Mouse (Mus musculus) thymus, postnatal 14 days (tissue): ENCODE data around the gene Prkch.

Experiments
- DNase-seq: peaks from one replicate; pipeline ENCODE4 v3.0.0; 2021

Prkch gene

DNA sequence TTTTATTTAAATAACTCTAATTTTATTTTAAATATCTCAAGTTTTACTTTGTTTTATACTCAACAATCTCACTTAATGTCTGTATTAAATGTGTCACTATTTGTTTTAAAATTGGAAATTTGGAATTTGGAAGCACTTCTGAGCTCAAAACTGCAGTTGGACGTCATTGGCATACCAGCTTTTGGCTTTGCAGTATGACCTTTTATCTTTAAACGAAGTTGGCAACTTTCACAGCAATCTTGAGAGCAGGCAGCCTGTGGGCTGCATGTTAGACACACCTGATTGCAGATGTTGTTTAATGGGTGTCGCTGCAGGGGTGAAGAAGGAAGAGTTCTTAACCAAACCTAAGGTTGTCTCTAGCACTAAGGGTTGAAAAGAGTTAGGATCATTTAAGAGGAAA lies 220.9 kb downstream of the Prkch start:
- DNase-seq = no peak

DNA sequence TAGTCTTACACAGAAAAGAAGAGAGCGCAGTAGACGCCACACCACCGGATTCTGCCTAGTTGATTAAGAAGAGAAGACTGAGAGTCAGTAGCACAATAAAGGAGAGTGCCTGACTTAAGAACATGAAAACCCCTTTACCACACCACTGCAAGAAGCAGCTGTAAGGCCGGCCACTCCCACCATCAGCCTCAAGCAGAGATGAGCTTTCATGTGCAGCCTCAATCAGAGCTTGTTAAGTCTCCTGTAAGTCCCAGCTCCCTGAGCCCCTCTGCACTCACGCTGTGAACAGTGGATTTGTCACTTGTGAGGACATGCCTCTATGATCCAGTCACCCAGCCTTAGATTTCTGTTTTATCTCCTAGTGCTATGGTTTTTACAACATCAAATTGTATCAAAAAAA lies 221.4 kb downstream of the Prkch start:
- DNase-seq = no peak

DNA sequence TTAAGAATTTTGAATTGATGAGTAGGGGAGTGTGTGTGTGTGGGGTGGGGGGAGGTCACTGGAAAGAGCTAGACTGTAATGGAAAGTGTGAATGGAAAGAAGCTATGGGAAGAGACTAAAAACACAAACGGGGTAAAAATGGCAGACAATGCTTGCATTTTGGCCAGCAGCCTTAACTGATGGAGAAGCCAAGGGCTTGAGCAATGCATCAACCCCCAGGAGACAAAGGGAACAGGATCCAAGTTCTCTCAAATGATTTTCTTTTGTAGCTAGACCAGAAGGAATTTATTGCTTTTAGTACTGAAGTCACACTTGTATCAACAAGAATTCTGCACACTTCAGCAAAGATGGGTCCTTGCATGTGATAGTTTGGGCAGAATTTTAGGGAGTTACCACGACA lies 222.6 kb downstream of the Prkch start:
- DNase-seq = no peak

DNA sequence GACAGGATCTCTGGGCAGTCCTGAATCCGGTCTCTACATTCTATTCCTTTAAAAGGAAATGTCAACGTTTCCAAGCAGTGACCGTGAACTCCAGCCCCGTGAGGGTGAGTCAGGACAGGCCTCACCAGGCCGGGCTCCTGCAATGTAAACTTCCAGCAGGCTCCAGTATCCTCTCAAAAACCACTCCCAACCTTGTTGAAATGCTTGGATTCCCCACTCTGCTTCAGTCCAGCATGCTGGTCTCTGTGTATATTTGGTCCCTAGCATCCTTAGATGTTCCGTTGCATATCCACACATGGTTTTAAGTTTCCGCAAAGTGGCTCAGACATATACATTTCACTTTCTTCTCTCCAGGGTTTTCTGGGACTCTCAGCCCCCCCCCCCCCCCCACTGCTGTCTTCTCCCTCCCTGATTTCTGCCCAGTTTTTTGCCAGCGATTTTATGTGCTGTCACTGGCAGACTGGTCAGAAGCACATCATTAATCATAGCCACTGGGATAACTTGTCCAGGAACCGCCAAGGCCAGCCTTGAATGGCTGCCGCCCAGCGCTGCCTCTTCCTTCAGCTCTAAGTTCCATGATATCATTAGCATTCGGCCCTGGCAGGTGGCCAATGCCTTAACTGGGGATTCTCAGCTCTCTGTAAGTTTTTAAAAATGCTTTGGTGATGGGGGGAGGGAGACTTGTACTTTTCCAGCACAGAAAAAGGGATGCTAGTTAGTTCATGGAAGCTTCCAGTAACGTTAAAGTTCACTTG lies 225.6 kb downstream of the Prkch start:
- DNase-seq = no peak

DNA sequence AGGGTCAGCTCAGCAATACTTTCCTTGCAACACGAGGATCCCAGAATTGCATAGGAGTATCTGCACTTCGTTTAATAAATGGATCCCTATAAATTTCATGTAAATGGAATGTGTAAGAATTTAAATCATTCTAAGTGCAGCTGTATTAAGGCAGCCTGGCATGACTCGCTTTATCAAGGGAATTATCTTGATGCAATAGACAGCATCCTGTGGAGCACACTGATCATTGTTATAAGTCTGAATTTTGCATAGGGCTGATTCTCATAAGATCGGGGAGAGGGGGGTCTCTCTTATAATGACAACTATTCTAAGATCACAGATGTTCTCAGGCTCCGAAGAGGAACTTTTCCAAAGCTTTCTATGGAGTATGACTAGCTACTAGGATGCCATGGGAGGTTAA lies 226.3 kb downstream of the Prkch start:
- no peak for DNase-seq

DNA sequence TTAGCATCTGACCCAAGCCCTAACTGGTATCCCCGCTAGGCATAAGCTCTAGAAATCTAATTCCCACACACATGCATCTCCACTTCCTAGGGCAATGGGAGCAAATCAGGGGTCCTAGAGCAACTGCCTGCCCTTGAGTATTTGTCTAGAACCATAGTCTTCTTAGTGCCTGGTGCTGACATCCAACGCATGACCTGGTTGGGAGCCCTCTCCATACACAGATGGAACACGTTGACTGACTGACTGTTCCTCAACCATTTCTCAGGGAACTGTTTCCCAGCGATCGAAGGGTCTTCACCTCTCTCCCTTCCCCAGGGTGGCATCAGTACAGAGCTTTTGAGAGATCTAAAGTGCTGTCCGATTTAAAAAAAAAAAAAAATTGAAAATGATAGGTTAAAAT lies 227.6 kb downstream of the Prkch start:
- no peak for DNase-seq

DNA sequence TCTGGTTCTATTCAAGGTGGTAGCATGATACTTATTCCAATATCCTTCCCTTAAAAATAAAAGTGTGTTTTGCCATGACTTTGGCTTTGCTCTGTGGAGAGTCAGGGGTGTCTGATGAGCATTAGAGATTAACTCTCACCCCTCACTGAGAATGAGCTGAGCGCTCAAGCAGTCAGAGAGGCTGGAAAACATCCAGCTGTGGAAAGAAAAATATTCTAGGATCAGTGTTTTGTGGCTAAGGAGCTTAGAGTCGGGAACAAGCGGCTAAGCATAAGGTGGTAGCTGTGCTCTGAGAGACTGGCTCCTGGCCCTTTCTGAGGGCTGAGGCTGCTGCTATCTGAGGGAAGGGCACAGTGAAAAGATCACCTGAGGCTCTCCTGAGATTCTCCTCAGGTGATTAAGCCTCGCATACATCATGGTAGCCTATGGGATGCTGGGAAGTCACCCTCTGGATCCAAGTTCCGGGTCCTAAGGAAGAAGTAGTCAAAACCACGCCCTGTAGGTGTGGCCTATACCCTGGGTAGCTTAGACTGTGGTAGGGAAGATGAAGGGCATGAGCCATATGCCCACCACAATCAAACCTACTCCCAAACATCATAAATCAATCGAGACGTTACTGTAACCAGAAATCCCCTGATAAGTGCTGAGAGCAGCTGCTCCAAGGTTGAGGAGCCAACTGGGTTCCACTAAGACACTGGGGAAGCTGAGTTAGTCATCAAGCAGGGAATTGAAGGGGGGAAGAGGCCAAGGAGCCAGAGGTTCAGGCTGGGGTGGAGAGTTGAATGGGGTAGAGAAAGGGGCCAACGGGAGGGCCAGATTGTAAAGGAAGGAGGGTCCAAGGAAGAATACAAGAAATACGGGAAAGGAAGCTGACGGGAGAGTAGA lies 228.7 kb downstream of the Prkch start:
- DNase-seq = no peak

DNA sequence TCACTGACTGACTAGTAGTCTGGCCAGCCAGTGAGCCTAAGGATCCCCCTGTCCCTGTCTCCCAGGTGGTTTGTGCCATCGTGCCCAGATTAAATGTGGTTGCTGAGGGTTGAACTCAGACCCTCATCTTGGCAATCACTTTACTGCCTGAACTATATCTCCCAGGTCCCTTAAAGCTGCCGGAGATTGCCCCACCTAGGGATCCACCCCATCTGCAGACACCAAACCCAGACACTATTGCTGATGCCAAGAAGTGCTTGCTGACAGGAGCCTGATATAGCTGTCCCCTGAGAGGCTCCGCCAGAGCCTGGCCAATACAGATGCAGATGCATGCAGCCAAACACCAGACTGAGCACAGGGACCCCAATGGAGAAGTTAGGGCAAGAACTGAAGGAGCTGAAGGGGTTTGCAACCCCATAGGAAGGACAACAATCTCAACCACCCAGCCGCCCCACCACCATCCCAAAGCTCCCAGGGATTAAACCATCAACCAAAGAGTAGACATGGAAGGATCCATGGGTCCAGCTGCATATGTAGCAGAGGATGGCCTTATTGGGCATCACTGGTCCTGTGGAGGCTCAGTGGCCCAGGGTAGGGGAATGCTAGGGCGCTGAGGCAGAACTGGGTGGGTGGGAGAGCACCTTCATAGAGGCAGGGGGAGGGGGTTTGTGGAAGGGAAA lies 229.6 kb downstream of the Prkch start:
- DNase-seq = no peak

DNA sequence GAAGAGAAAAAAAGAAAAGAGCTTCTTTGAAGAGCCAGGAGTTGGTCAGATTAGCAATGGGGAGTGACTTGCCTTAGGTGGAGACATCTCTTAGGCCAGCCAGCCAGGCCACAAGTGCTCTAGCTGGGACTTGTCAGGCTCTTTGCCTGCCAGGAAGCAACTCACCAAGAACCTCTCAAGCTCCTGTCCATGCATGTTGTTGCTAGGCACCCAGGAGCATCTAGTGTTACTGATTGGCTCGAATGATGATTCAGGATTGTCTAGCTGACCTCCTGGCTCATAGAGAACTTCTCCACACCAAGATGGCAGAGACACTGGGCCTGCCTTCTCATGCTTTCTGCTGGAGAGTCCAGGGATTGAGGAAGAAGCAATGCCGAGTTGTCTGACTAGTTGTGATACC lies 230.3 kb downstream of the Prkch start:
- DNase-seq = no peak

DNA sequence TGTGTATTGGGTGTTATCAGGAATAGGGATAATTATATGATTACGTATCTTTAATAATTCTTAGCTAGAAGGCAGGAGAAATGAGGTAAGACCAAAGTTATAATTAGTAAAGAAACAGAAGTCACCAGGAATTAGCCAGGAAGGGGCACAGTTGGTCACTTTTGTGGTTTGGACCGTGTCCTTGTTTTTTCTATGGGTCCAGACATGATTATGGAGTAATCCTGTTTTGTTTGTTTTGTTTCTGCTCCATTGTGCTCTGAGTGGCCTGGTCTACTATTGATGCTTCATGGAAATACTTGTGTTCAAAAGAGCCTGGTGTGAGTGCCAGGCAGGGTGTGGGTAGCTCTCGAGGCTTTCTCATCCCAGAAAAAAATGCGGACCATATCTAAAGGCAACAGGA lies 230.9 kb downstream of the Prkch start:
- DNase-seq = no peak

DNA sequence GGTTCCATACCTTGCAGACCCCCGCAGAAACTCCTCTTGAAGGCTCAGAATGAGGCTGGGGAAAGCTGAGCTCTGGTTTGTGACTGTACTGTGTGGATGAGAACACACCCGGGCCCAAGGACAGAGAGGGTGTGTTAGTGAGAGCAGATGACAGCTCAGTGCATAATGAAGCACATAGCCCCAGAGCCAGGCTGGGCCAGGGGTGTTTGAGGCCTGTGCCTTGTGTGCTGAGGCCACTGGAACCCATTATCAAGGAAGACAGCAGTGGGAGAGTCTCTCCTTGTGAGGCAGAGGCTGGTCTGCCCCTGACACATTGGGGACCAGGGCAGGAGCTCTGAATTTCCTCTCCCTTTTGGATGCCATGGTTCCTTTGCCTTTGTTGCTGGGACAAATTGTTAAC lies 231.3 kb downstream of the Prkch start:
- DNase-seq = no peak

DNA sequence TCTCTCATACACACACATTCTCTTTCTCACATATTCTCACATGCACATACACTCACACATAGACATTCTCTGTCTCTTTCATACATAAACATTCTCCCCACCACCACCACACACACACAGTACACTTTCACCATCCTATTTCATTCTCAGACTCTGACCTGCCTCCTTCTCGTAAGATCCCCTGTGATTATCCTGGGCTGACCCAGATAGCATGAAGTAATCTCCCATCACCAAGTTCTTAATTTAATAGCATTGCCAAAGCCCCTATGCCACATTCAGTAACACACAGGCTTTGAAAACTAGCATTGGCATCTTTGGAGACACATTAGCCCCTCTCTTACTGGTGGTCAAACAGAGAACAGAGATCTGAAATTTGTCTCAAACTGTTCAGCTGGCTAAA lies 232.3 kb downstream of the Prkch start:
- DNase-seq = no peak

DNA sequence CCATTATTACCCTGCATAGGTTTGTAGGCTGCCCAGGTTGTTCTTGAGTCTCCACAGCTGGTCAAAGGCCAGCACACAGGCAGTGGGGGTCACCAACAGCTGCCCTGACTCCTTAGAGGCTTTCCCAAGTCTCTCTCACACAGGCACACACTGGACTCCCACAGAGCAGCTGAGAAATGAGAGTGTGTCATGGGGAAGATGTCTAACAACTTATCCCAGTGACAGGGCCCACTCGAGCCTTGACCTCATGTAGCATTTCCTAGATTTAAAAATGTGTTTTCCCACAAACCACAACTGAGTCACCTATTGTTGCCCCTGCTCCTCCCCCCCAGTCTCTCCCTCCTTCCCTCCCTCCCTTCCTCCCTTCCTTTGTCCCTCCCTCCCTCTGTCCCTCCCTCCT lies 234.2 kb downstream of the Prkch start:
- DNase-seq = no peak

DNA sequence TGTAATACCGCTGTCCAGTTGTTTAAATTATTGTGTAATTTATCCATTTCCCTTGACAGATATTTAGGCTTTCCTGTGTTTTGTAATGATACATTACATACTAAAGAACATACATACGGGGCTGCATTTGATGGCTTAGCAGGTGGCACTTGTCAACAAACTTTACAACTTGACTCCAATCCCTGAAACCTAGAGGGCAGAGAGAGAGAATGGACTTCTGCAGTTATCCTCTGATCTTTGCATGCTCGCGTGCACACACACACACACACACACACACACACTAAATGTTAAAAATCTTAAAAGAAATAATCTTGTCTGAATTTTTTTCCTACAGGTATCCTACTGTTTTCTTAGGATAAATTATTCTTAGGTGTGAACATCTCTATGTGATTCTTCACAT lies 236.6 kb downstream of the Prkch start:
- no peak for DNase-seq

DNA sequence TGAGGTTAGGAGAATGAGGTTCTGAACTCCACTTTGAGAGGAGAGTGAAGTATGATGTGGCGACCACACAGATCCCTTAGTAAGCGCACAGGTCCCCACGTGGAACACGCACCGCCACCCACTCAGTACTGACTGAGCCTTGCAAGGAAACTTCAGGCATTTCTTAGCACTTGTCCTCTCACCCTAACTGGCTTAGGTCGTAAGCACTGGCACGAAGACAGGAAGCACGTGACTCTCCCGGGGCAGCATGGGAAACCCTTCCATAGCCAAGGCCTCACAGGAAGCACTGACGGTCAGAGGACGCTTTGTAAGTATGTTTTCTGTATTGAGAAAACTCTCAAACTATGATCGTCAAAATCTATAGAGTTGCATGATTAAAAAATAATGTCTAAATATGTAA lies 237.7 kb downstream of the Prkch start:
- no peak for DNase-seq

DNA sequence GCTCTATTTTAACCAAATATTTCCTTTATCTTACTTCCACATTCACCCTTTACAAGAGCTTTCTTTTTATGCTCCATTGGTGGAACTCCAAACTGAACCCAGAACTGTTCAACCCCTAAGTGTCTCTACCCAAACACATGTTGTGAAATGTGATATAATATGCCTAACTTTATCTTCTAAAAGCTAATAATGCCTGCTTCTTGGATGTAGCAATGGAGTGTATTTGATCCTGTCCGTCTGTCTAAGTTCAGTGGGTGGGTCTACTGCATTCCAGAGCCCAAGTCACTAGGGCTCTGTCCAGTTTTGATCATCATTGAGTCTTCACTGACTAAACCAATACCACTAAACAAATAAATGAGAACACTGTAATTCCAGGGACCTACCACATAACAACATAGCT lies 240.2 kb downstream of the Prkch start:
- DNase-seq = no peak
